Mouse (Mus musculus) forebrain, embryonic 12.5 days (tissue): ENCODE results near the gene Etl4. TPM values are rescaled to one million over a fixed set of nuclear protein-coding genes. Genes with fewer than 3 reads are reported as not detected.

Experiments
- ATAC-seq: fragments of 200-750 bp; cut with Nextera tagmentation; 2 replicates; pipeline ENCODE4 v1.8.0; 2017; ENCODE audit warnings: moderate TSS enrichment; ENCODE audit not compliant: low FRiP score
- H3K27ac ChIP-seq: fragments of 300-500 bp; sonication (generic); 2 replicates; pipeline ENCODE4 v1.5.1; 2016; ENCODE audit warnings: mild to moderate bottlenecking
- H3K27me3 ChIP-seq: fragments of 300-500 bp; sonication (generic); 2 replicates; pipeline ENCODE4 v1.6.1; 2016; ENCODE audit warnings: mild to moderate bottlenecking
- H3K36me3 ChIP-seq: fragments of 300-500 bp; sonication (generic); replicated peaks from 2 replicates; pipeline ENCODE4 v1.6.1; 2016; ENCODE audit warnings: mild to moderate bottlenecking
- H3K4me1 ChIP-seq: fragments of 300-500 bp; sonication (generic); 2 replicates; pipeline ENCODE4 v1.6.1; 2016
- H3K4me2 ChIP-seq: fragments of 300-500 bp; sonication (generic); 2 replicates; pipeline ENCODE4 v1.6.1; 2016; ENCODE audit warnings: mild to moderate bottlenecking, moderate library complexity
- H3K4me3 ChIP-seq: fragments of 300-500 bp; sonication (generic); replicated peaks from 2 replicates; pipeline ENCODE4 v1.5.1; 2016; ENCODE audit warnings: mild to moderate bottlenecking
- H3K9ac ChIP-seq: fragments of 300-500 bp; sonication (generic); 2 replicates; pipeline ENCODE4 v1.6.1; 2016; ENCODE audit warnings: mild to moderate bottlenecking
- H3K9me3 ChIP-seq: fragments of 300-500 bp; sonication (generic); 2 replicates; pipeline ENCODE4 v1.6.1; 2016
- WGBS: fragments of 180-500 bp; shearing (Covaris S2); methylation state at CpG from one replicate; pipeline ENCODE4 v1.1.7; 2016; 5-methylcytosine and 5-hydroxymethylcytosine counted together
- polyA plus RNA-seq: library from polyadenylated mRNA; unstranded; fragments of >200 nt; fragmentation: Nextera tagmentation; extraction: Ambion mirVana; gene quantifications from 2 replicates; pipeline ENCODE4 v1.2.1, GENCODE M21; 2016

Gene Etl4
- polyA plus RNA-seq, 1 experiment from 2014 or later = 30.3 TPM

DNA sequence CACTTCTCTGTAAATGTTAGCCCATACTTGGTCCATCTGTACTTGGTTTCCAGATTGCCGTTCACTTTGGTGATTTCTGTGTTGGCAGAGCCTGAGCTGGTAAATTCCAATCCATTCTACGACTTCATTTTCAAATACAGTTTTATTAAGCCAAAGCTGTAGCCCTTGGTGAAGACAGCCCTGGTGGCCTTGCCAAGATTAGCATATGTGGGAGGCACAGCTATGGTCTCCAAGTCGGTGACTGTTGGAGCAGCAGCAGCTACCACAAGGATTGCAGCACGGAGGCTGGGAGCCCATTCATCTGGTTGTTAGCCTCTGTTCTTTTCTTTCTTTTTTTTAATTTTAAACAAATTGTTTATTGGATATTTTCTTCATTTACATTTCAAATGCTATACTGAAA is 128.1 kb downstream of the Etl4 start:
- no peaks in the 10 kb centered on the region for H3K36me3 ChIP-seq
- WGBS = 90% methylated on average over 4 of the region's 4 CpGs

GRCm38 (mm10) chr2:20072377-20072776 is 162.8 kb downstream of the Etl4 start:
- H3K36me3 ChIP-seq = no peaks in the 10 kb centered on the region
- no peaks in the 10 kb centered on the region; the same call in 1 of the 2 replicates for H3K4me1 ChIP-seq
- ATAC-seq = peak; percentile 53; the same call in 1 of the 2 replicates
- no peak overlapping the region for H3K9ac ChIP-seq
- no peak overlapping the region for H3K4me3 ChIP-seq
- WGBS = 32% methylated on average over 9 of the region's 9 CpGs
- no peak overlapping the region for H3K4me2 ChIP-seq
- no peaks in the 10 kb centered on the region for H3K9me3 ChIP-seq
- no peak overlapping the region for H3K27ac ChIP-seq
- H3K27me3 ChIP-seq = no peaks in the 10 kb centered on the region

More for the DNA sequence above, 128.1 kb downstream of the Etl4 start:
- Histone ChIP-seq H3K4me1 (no peaks in the 10 kb centered on the region), H3K9me3 (no peaks in the 10 kb centered on the region), H3K9ac (no peak overlapping the region), H3K27ac (no peak overlapping the region), H3K27me3 (no peaks in the 10 kb centered on the region), H3K4me2 (no peak overlapping the region), H3K4me3 (no peak overlapping the region)
- ATAC-seq = no peak

- 89% methylated on average over 4 of the region's 4 CpGs for WGBS
- H3K27me3 ChIP-seq = no peaks in the 10 kb centered on the region
Measured at GRCm38 (mm10) chr2:20076118-20076796, 166.7 kb downstream of the Etl4 start.

DNA sequence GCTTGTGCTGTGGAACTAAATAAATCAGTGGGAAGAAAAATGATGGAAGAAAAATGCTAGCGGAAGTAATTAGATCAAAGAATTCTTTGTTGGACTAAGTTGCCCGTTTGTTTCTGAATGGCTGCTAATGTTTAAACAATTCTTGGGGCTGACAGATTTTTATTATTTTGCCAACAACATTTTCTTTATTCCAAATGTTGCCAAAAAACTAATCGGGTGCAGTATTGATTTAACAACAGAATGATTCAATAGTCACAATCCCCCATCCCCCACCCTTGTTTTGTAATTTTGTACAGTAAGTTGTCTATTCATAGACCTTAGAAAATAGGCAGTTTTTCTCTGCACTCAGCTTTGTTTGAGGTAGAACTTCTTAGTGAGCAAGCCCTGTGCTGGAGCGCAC is 175.2 kb downstream of the Etl4 start:
- H3K4me1 ChIP-seq = no peaks in the 10 kb centered on the region

More at GRCm38 (mm10) chr2:20076118-20076796, 166.7 kb downstream of the Etl4 start:
- Histone ChIP-seq H3K9ac (no peak overlapping the region), H3K27ac (no peak overlapping the region), H3K4me2 (no peak overlapping the region), H3K36me3 (no peaks in the 10 kb centered on the region), H3K4me1 (no peaks in the 10 kb centered on the region; the same call in 1 of the 2 replicates), H3K4me3 (no peak overlapping the region), H3K9me3 (no peaks in the 10 kb centered on the region)
- ATAC-seq = no peak

DNA sequence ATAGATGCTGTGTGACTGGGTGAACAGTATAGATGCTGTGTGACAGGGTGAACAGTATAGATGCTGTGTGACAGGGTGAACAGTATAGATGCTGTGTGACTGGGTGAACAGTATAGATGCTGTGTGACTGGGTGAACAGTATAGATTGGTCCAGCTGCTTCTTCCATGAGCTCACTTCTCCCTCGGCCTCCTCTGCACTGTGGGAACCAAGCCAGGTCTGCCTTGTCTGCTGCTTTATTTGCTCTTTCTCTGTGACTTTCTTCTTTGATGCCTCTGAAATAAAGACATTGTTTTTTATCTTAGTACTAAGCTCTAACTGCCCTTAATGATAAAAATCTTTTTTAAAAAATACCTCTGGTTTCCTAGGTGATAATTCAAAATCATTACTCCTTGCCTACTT is 195.9 kb downstream of the Etl4 start:
- Histone ChIP-seq H3K9ac (no peak overlapping the region), H3K4me2 (no peak overlapping the region), H3K4me3 (no peak overlapping the region)

More for the DNA sequence above, 175.2 kb downstream of the Etl4 start:
- Histone ChIP-seq H3K36me3 (no peaks in the 10 kb centered on the region), H3K9ac (no peak overlapping the region), H3K27ac (no peak overlapping the region), H3K9me3 (no peaks in the 10 kb centered on the region), H3K27me3 (no peaks in the 10 kb centered on the region), H3K4me2 (no peak overlapping the region), H3K4me3 (no peak overlapping the region)
- 79% methylated on average over 4 of the region's 4 CpGs for WGBS
- no peak for ATAC-seq

DNA sequence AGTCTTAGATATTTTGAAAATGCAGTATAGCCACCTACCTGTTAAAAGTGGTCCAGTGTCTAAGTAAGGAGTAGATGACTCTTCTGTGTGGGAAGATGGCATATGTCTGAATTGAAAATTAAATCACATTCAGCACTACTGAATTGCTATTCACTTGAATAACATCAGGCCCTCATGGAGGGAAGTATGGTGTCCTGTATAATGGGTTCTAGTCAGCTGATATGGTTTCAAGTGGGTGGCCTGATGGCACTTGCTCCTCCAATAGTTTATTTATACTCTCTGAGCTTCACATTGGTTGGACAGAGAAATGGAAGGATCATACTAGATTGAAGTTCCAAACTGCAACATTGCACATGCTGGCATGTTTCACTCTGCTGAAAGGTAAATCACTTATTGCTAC is 202.1 kb downstream of the Etl4 start:
- no peaks in the 10 kb centered on the region for H3K27me3 ChIP-seq
- no peak overlapping the region for H3K4me2 ChIP-seq
- no peak overlapping the region for H3K27ac ChIP-seq
- no peak overlapping the region for H3K4me3 ChIP-seq
- no peaks in the 10 kb centered on the region for H3K9me3 ChIP-seq
- no peaks in the 10 kb centered on the region for H3K36me3 ChIP-seq
- H3K4me1 ChIP-seq = no peaks in the 10 kb centered on the region
- no peak for ATAC-seq
- no peak overlapping the region for H3K9ac ChIP-seq

More for the DNA sequence above, 195.9 kb downstream of the Etl4 start:
- no peaks in the 10 kb centered on the region for H3K36me3 ChIP-seq
- no peaks in the 10 kb centered on the region for H3K27me3 ChIP-seq
- no peaks in the 10 kb centered on the region for H3K9me3 ChIP-seq
- no peak overlapping the region for H3K27ac ChIP-seq
- ATAC-seq = no peak
- 82% methylated on average over 1 of the region's 1 CpGs for WGBS
- H3K4me1 ChIP-seq = no peaks in the 10 kb centered on the region

DNA sequence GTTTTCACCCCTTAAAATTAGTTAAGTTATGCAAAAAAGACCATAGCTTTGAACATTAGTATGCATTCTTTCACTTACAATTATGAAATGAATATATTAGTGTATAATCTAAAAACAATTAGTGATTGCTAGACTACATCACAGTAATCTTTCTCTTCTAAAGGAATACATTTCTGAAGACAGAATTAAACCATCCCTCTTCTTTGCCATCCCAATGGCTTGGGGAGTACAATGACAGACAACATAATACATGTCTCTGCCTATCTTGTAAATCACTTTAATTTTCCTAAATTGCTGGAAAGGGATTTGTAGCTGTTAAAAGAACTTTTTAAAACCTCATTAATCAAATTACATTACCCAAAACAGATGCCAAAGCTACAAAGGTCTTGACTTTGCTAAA is 216.3 kb downstream of the Etl4 start:
- Histone ChIP-seq H3K9ac (no peak overlapping the region), H3K4me3 (no peak overlapping the region), H3K27ac (no peak overlapping the region), H3K4me2 (no peak overlapping the region), H3K36me3 (no peaks in the 10 kb centered on the region), H3K9me3 (no peaks in the 10 kb centered on the region), H3K27me3 (no peaks in the 10 kb centered on the region), H3K4me1 (no peaks in the 10 kb centered on the region)
- ATAC-seq = no peak

DNA sequence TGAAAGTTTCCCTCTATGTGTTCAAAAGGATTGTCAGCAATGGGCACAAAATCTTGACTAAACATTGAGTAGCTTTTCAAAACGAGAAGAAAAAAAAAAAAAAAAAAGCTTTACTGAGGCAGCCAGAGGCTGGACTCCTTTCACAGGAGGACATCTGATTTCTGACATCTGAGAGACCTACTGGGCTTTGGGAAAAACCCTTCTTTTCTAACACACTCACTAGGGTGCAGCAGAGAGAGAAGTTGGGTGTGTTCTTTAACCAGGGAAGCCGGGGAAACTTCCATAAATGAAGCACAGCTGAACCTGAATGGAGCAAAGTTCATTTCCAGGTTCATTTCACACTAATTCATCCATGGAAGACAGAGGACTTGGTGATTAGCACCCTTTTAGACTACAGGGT is 222.2 kb downstream of the Etl4 start:
- Histone ChIP-seq H3K4me2 (no peak overlapping the region), H3K36me3 (no peaks in the 10 kb centered on the region), H3K27me3 (no peaks in the 10 kb centered on the region), H3K9ac (no peak overlapping the region), H3K4me1 (no peaks in the 10 kb centered on the region), H3K27ac (no peak overlapping the region), H3K4me3 (no peak overlapping the region), H3K9me3 (no peaks in the 10 kb centered on the region)
- ATAC-seq = no peak
- WGBS = 12% methylated on average over 2 of the region's 2 CpGs

- Histone ChIP-seq H3K9me3 (no peaks in the 10 kb centered on the region), H3K4me2 (no peak overlapping the region), H3K27ac (no peak overlapping the region), H3K4me1 (no peaks in the 10 kb centered on the region), H3K36me3 (no peaks in the 10 kb centered on the region), H3K4me3 (no peak overlapping the region), H3K9ac (no peak overlapping the region), H3K27me3 (no peaks in the 10 kb centered on the region; the same call in 1 of the 2 replicates)
- ATAC-seq = no peak
- WGBS = 70% methylated on average over 1 of the region's 1 CpGs
Measured at GRCm38 (mm10) chr2:20138426-20138825, 228.8 kb downstream of the Etl4 start.

- Histone ChIP-seq H3K4me3 (no peak overlapping the region), H3K4me1 (no peaks in the 10 kb centered on the region), H3K27me3 (no peaks in the 10 kb centered on the region; the same call in 1 of the 2 replicates), H3K36me3 (no peaks in the 10 kb centered on the region), H3K9me3 (no peaks in the 10 kb centered on the region), H3K27ac (no peak overlapping the region), H3K9ac (no peak overlapping the region), H3K4me2 (no peak overlapping the region)
- 69% methylated on average over 4 of the region's 4 CpGs for WGBS
- ATAC-seq = no peak
Measured at GRCm38 (mm10) chr2:20145368-20145767, 235.8 kb downstream of the Etl4 start.

DNA sequence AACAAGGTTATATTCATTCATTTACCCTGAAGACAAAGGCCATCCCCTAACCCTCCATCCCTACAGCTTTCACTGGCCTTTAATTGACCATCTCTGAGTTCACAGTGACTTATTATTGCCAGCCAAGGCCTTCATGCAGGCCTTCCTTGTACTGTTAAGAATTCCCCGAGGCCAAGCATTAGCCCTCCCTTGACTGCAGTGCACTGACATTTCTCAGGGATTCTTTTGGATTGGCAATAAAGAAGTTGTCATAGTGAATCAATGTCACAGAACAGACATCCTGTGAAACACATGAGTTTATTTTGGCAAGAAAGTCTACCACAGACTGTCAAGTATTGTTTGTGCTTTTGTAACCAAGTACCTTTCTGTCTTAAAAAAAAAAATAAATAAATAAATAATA is 257.5 kb downstream of the Etl4 start:
- Histone ChIP-seq H3K9me3 (no peaks in the 10 kb centered on the region), H3K4me2 (no peak overlapping the region), H3K27me3 (no peaks in the 10 kb centered on the region), H3K9ac (no peak overlapping the region), H3K4me3 (no peak overlapping the region), H3K27ac (no peak overlapping the region), H3K4me1 (no peaks in the 10 kb centered on the region), H3K36me3 (no peaks in the 10 kb centered on the region)
- 77% methylated on average over 1 of the region's 1 CpGs for WGBS
- ATAC-seq = no peak

GRCm38 (mm10) chr2:20167566-20167965 is 258.0 kb downstream of the Etl4 start:
- H3K9ac ChIP-seq = no peak overlapping the region
- no peak overlapping the region for H3K27ac ChIP-seq
- no peaks in the 10 kb centered on the region for H3K36me3 ChIP-seq
- no peak overlapping the region for H3K4me3 ChIP-seq
- H3K27me3 ChIP-seq = no peaks in the 10 kb centered on the region
- H3K9me3 ChIP-seq = no peaks in the 10 kb centered on the region
- WGBS = 85% methylated on average over 5 of the region's 5 CpGs
- no peak for ATAC-seq
- H3K4me2 ChIP-seq = no peak overlapping the region
- H3K4me1 ChIP-seq = no peaks in the 10 kb centered on the region

GRCm38 (mm10) chr2:20168156-20168555 is 258.6 kb downstream of the Etl4 start:
- Histone ChIP-seq H3K4me2 (no peak overlapping the region), H3K27me3 (no peaks in the 10 kb centered on the region), H3K27ac (no peak overlapping the region), H3K9me3 (no peaks in the 10 kb centered on the region), H3K4me3 (no peak overlapping the region), H3K36me3 (no peaks in the 10 kb centered on the region), H3K9ac (no peak overlapping the region), H3K4me1 (no peaks in the 10 kb centered on the region)
- 84% methylated on average over 4 of the region's 4 CpGs for WGBS
- ATAC-seq = no peak
